Mouse (Mus musculus) brain, embryonic 14.5 days (tissue): ENCODE measurements around the gene Speg.

Experiments
- CTCF ChIP-seq: fragments of 200-500 bp; IDR thresholded peaks from 2 replicates; pipeline ENCODE4 v1.5.1; 2012; ENCODE audit warnings: inconsistent platforms, mild to moderate bottlenecking, moderate library complexity, borderline replicate concordance; ENCODE audit not compliant: insufficient read depth, insufficient read length; ENCODE audit errors: extremely low read depth
- POLR2A ChIP-seq: fragments of 200-500 bp; IDR thresholded peaks from 2 replicates; pipeline ENCODE4 v1.6.1; 2012; ENCODE audit warnings: mild to moderate bottlenecking, inconsistent platforms, borderline replicate concordance; ENCODE audit not compliant: poor library complexity, insufficient read depth, insufficient read length, severe bottlenecking; ENCODE audit errors: extremely low read depth

- TF ChIP-seq POLR2A (no peak), CTCF (no peak)
Measured at GRCm38 (mm10) chr1:75451900-75452299, 76.8 kb downstream of the Speg start.
